Mouse (Mus musculus) megakaryocyte, embryonic 14.5 days (primary cell): ENCODE results near the gene C1qb.

ENCODE experiments used
- FLI1 ChIP-seq: IDR thresholded peaks from 2 replicates; pipeline ENCODE4 v1.6.1; 2012; ENCODE audit warnings: low read length, inconsistent platforms, mixed read lengths
- GATA1 ChIP-seq: IDR thresholded peaks from 3 replicates; pipeline ENCODE4 v1.6.1; 2012; ENCODE audit warnings: mixed read lengths, low read length, inconsistent platforms, borderline replicate concordance

- TF ChIP-seq GATA1 = no peak
- no peak for TF ChIP-seq FLI1
Measured at GRCm38 (mm10) chr4:136855081-136855480, 30.9 kb downstream of the C1qb start.
